Mouse (Mus musculus) neural tube, embryonic 10.5 days (tissue): ENCODE measurements around the gene Sipa1.

Experiments used
- DNase-seq: peaks from one replicate; pipeline ENCODE4 v3.0.0-alpha.2; 2017; ENCODE audit warnings: low spot score; ENCODE audit errors: extremely low spot score

Sipa1 gene

DNA sequence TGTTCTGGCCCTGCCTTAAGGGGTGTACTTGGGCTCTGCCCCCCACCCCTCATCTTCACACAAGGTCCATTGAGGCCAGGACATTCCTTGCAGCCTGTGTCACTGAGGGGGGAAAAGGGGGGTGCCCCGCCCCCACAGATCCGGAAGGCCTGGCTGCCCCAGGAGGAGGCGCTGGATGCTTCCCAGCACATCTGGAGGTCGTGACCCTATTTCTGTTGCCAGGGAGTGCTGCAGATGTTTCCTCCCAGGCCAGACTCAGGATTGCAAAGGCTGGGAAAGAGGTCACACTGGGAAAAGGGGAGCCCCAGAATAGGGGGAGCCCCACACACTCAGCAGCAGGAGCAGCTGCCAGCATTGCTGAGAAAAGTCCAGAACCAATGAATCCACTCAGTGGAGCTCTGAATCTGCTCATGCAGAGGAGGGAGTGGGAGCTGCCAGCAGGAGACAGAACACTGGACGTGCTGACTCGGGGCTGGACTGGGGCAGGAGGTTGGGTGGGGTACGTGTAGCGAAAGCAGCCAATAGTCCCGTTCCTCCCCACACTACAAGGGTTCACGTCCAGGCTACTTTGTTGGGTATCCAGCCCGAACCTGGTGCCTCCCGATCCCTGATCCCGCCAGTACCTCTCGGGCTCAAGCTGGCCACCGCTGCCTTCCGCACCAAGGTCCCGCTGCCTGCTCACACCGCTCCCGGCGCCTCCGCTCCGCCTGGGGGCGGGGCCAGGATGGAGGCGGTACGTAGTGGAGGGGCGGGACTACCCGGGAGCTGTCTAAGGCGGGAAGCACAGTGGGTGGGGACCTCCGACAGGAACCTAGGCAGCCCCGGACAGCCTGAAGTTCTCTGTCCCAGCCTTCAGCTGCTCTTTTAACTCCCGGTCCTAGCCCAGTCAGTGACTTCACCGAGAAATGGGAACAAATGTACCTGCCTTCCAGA is at the start of gene Sipa1:
Sipa1 (minus strand) TSS at position 727 of the 933 bp plus-strand sequence.
- DNase-seq = peak; percentile 89

DNA sequence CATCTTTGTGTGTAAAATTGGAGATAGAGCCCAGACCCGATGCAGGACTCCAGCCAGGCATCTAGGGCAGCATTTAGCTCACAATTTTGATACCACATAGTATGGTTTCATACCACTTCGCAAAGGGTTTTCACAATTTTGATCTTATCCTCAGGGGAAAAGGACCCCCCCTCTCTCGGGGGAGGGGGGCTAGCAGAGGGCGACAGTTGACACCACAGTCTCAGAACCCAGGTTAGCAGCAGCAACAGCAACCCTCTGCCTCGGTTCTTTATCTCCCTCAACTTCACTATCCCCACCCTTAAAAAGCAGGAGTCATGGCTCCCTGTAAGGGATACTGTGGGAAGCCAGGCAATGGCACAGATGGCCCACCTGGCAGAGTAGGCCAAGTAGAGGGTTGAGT is 49.7 kb upstream of the Sipa1 start:
- DNase-seq = no peak

DNA sequence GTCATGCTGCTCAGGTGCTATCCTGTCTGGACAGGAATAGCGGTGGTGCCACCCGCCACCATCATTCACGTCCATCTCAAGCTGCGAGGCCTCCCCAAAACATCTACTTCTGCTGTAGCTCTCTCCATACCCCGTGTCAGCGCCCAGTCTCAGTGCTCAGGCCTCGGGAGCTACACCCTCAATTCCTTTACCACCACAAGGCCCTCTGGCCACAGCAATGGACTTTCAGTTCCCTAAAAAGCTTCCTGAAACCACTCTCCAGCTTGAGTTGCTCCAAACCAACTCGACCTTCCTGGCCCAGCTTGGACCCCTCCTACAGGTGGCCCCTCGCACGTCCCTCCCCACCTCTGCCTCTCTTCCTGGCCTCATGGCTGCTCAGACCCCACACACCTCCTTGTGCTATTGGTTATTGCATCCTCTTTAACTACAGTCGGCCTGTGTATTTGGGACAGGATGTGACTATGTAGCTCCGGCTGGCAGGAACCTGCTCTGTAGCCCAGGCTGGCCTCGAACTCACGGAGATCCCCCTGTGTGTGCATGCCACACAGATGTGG is 48.5 kb upstream of the Sipa1 start:
- no peak for DNase-seq

DNA sequence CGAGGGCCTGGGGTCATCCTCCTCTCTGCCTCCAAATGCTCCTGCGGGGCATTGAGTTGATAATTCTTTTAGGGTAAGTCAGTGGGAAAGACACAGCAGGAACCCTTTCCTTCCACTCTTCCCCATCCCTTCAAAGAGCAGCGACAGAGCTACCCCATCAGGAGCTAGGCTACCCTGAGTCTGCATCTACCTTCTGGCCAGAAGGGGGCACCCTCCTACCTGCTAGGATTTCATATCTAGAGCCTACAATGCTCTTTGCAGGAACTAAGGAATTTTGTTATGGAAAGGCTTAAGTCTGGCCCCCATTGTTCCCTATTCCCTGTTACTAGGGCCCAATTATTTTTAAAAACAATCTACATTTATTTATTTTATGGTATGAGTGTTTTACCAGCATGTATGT is 47.7 kb upstream of the Sipa1 start:
- peak; percentile 53 for DNase-seq

DNA sequence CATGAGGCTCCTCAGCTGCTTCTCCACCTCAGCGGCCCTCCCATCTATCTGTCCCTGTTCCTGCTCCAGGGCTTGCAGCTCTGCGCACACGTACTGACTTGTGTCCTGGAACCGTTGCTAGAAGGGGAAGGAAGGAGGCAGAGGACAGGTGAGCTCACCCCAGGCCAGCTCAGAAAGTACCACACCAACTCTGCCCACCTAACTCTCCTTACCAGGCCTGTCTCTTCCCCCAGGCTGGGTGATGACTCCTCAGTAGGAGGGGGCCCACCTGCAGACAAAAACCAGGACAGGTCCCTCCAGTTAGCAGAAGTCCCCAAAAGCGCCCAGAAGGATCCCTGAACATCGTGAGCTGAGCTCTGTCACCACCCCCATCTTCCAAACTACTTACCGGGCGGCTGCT is 47.1 kb upstream of the Sipa1 start:
- DNase-seq = no peak

DNA sequence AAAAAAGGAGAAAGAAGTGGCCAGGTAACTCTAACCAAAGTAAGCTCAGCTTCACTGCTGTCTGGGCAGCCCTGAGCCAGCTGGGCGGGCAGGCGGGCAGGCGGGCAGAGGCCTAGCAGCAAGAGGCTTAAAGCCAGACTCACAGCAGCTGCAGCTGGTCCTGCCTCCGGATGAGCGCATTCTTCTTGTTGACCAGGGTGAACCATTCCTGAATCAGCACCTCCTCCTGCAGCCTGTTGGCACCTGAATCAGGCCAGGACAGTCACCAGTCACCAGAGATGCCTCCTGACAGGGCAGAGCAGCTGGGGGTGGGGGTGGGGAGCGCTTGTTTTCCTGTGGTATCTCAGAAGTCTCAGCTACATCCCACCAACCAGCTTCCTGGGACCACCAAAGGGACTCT is 46.6 kb upstream of the Sipa1 start:
- DNase-seq = no peak

DNA sequence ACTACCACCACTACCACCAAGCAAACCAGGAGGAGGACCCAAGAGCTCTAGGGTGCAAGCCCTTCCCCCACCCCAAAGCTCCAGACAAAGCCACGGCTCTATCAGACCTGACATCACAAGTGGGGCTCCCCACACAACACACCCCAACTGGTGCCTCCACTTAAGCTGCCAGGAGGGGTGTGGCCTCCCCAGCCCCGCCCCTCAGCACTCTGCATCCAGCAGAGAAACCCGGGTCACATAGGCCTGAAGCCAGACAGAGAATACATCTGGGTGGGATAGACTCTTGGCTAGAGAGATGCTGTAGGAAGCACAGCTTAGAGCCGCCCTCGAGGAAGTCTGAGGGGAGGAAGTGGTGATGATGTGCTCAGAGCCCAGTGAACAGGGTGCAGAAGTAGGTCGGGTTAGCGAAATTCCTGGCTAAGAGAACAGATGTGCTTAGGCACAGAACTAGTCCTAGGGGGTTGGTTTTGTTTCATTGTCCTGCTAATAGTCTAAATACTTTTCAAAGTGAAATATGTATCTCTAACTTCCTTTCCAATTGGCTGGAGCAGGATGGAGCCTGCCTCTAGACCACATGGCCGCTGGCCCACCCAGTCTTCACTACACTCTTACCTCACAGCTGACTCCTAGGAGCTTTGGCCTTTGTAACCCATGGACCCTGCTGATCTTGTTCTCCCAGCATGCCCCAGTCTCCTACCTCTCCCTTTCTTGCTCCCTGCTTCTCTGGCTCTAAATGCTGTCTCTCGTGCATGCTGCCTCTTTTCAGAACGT is 41.5 kb upstream of the Sipa1 start:
- no peak for DNase-seq

DNA sequence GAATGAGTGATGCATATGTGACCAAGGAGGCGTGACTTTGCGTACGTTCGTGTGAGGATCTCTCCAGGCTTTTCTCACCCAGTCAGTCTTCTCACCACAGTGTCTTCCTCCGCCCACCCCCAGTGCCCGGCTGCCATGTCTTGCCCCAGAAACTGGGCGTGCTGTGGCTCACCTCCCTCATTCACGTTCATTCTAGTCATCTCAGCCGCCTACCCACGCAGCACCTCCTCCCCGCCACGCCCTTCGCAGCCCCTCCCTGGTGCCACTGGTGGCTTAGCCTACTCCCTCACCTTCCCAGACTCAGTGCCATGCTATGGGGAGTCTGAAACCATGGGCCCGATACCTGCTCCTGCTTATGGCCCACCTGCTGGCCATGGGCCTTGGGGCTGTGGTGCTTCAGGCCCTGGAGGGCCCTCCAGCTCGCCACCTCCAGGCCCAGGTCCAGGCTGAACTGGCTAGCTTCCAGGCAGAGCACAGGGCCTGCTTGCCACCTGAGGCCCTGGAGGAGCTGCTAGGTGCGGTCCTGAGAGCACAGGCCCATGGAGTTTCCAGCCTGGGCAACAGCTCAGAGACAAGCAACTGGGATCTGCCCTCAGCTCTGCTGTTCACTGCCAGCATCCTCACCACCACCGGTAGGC is 40.8 kb upstream of the Sipa1 start, which contains the start of gene Kcnk7:
Kcnk7 (plus strand) TSS at position 205 of the 638 bp plus-strand sequence.
- no peak for DNase-seq

DNA sequence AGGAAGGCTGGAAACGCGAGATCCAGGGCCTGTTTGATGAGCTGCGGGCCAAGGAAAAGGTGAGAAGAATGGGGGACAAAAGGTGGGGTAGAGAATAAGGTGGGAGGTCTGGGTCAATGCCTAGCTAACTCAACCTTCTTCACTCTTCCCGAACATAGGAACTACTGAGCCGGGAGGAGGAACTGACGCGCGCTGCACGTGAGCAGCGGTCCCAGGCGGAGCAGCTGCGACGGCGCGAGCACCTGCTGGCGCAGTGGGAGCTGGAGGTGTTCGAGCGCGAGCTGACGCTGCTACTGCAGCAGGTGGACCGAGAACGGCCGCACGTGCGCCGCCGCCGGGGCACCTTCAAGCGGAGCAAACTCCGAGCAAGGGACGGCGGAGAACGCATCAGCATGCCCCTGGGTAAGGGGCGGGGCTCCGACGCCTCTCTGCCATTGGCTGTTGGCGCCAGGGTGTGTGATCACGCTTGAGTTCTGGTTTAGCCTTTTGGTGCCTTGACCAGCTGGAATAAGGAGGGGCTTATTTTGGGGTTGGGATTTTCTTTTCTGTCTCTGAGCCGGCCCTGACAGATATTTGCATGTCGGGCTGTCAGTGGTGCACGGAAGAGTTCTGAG is 32.4 kb upstream of the Sipa1 start:
- peak; percentile 55 for DNase-seq

DNA sequence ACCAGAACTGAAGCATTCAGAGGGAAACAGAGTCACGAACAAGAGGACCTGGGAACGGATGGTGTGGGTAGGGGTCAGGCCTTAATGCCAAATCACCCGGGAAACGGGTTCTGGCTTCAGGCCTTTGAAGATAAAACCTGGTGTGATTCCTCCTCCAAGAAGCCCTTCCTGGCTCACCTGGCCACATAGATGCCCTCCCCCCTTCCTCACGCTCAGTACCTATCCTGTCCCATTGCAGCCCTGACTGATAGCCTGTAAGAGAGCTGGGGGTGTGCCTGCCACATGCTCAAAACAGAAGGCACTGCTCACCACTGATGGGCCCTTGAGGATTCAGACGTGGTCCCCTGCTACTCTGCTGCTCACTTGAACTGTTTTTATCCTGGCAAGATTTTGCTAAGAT is 30.3 kb upstream of the Sipa1 start:
- no peak for DNase-seq

DNA sequence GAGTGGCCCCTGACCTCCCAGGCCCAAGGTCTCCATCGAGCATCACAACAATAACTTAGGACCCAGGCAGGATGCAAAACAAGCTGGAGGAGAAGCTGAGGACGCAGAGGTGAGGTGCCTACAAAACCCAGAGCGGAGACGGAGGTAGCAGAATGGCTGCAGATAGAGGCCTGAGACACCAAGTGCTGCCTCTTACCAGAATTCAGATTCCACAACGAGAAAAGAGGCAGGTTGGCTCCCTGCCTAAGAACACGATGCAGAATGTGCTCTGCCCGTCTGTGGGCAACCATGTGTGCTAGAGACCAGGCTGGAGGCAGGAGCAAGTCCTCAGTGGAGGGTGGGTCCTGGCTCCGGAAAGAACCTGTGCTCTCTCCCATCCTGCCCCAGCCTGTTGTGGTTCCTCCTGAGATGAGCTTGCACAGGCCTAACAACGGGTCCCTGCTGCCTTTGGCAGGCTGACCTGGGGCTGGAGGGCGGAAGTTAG is 29.4 kb upstream of the Sipa1 start:
- no peak for DNase-seq

DNA sequence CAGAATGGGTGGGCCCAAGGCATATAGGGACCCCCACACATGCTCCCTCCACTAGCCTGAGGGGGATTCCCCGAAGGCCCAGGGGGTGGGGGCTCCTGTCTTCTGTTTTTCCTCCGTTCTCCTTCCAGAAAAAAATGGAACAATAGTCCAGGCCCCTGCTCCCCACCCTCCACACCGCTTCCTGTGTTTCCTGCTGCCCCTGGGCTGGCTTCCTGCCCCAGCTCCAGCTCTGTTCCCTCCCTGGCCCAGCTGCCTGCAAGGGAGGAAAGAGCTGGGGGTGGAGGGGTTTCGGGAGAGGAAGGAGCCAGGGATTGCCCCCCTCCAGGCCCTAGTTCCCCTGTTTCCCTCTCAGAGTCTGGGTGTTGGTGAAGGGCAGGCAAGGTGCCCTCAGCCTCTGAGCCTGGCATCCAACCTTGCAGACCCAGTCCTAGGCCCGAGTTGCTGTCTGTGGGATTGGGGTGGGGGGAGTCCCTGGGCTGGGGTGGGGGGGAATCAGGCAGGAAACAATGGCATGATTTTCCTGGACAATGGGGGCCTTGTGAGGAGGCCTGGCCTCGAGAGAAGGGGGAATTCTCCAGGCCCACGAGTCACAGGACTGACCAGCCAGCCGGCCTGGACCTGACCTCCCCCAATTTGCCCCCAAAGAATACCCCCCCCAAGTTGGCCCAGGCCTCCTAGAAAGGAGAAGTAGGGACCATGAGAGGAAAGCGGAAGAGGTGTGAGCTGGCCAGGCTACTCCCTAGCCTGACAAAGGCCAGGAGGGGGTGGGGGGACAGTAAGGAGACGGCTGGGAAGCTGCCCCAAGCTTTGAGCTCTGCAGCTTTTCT is 28.8 kb upstream of the Sipa1 start:
- no peak for DNase-seq

DNA sequence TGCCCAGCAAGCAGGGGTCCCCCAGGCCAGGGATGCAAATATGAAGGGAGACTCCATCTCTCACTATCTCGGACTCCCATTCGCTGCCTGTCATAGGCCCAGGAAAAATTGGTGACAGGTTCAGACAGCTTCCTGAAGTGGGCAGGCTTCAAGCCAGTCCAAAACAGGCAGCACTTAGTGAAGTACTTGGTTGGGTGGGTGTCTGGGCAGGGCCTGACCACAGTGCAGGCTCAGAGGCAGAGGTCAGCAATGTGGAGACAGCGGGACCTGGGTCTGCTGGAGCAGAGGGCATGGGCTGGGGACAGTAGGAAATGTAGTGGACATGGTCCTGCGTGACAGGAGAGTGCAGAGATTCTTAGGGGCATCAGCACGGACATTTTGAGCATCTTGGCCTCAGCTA is 28.1 kb upstream of the Sipa1 start:
- no peak for DNase-seq

DNA sequence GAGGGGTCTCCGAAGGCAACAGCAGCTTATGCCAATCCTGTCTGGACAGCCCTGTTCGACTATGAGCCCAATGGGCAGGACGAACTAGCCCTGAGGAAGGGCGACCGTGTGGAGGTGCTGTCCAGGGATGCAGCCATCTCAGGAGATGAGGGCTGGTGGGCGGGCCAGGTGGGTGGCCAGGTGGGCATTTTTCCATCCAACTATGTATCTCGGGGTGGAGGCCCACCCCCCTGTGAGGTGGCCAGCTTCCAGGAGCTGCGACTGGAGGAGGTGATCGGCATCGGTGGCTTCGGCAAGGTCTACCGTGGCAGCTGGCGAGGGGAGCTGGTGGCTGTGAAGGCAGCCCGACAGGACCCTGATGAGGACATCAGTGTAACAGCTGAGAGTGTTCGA is 26.8 kb upstream of the Sipa1 start:
- DNase-seq = no peak

DNA sequence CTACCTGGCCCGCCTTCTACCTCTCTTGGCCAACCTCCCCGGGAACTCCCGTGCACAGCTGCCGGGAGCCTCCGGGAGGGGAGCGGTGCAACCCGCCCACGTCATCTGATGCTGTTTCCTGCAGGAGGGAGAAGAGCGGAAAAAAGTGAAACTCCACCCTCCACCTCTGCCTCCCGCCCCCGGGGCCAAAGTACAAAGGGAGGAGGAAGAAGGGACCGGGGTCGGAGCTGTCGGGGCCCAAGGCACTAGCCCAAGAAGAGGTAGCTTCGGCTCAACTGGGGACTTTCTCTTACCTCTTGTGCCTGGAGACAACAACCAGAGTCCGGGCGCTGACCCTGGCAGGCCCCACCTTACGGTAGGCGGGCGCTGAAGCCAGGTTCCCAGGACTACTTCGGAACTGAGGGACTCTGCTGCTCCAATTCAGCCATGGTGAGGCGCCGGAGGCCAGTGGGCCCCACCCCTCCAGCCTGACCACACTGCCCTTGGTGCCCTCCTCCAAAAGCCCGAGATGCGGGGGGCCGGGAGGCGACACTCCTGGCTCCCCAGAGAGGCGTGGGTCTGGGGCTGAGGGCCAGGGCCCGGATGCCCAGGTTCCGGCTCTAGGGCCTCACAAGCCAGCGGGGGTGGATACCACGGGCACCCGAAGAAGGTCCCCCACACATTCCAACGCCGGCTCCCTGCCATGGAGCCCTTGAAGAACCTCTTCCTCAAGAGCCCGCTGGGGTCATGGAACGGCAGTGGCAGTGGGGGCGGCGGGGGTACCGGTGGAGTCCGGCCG is 26.2 kb upstream of the Sipa1 start:
- DNase-seq = peak; percentile 74

DNA sequence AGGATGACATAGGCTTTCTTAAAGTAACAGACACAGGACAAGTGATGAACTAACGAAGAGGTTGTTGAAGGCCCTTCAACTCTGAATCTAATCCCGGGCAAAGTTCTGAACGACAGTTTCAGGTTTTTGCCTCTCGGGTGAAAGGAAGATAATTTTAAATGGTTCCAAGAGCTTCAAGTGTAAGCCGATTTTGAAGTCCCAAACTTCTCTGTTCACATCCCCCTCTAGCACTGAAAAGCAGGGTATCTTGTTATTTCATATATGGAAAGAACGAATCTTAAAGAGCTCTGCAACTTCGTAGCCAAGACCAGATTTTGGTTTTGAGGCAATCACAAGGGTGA is 25.6 kb upstream of the Sipa1 start:
- DNase-seq = no peak

DNA sequence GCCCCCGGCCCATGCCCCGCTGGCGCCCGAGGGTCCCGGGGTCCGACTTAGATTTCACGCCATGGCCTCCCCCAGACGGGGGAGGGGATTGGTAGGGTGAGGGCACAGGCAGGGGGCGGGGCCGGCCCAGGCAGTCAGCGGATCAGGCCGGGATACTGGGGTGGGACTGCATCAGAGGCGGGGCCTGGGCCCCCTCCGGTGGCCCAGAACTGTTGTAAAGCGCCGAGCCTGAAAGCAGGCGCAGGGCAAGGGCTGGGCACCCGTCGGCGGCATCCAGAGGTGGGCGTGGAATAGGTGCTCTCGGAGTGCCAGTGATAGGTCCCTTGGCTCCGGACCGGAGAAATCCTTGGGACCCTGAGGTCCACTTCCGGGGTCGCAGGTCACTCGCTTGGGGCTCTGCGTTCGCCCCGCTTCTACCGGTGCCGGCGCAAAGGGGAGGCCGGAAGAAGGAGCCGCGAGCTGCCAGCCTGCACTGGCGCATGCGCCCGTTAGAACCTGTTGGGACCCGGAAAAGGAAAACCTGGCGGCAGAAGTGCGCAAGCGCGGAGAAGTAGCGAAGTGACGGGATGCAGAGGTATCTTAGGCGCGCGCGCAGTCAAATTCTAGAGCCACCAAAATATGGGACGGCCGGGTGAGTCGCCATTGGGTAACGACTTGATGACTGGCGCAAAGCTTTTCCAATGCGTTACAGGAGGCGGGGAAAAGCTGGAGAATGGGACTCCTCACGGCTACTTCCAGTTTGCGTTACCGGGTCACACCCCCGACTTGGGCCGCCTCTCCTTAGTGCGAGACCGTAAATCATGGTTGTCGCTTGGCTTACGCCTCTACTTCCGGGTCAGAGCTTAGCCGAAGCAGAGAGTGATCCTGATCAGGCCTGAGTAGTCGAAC is 24.9 kb upstream of the Sipa1 start, which contains the start of the genes Map3k11 and Pcnx3:
Map3k11 (plus strand) TSS at position 543 of the 888 bp plus-strand sequence.
Pcnx3 (minus strand) TSS at position 709 of the 888 bp plus-strand sequence.
- DNase-seq = peak; percentile 94

DNA sequence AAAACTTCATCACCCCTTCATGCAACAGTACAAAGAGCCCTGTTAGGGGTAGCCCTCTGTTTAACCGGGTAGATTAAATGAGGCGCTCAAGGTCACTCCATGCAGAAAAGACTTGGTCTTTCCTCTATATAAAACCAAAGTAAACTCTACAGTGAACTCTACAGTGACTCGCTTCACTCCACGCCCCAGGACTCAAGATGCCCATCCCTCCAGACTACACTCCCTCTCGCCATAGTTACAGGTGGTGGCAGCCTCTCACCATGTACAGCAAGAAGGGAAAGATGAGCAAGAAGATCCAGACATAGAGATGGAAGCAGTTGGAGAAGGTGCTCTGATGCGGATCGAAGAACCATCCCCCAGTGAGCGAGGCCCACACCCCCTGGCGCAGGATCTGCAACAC is 24.2 kb upstream of the Sipa1 start:
- no peak for DNase-seq
